Mouse (Mus musculus) heart, embryonic 11.5 days (tissue): ENCODE measurements around the gene Shisal2b. TPM values are rescaled to one million over a fixed set of nuclear protein-coding genes. Genes with fewer than 3 reads are reported as not detected.

Source experiments
- ATAC-seq: fragments of 200-750 bp; cut with Nextera tagmentation; replicated peaks from 2 replicates; pipeline ENCODE4 v1.8.0; 2017; ENCODE audit warnings: moderate library complexity; ENCODE audit not compliant: insufficient number of reproducible peaks, low FRiP score, low TSS enrichment
- H3K27ac ChIP-seq: fragments of 300-500 bp; sonication (generic); 2 replicates; pipeline ENCODE4 v1.5.1; 2014; ENCODE audit warnings: mild to moderate bottlenecking, low read depth, low read length
- H3K27me3 ChIP-seq: fragments of 300-500 bp; sonication (generic); 2 replicates; pipeline ENCODE4 v1.6.1; 2014; ENCODE audit warnings: mild to moderate bottlenecking, low read length, mixed read lengths; ENCODE audit not compliant: control insufficient read depth, insufficient read depth
- H3K36me3 ChIP-seq: fragments of 300-500 bp; sonication (generic); 2 replicates; pipeline ENCODE4 v1.6.1; 2014; ENCODE audit warnings: mild to moderate bottlenecking, low read length, moderate library complexity, mixed read lengths; ENCODE audit not compliant: control insufficient read depth, insufficient read depth
- H3K4me1 ChIP-seq: fragments of 300-500 bp; sonication (generic); 2 replicates; pipeline ENCODE4 v1.6.1; 2014; ENCODE audit warnings: low read length; ENCODE audit not compliant: control insufficient read depth, insufficient read depth
- H3K4me2 ChIP-seq: fragments of 300-500 bp; sonication (generic); 2 replicates; pipeline ENCODE4 v1.6.1; 2014; ENCODE audit warnings: mild to moderate bottlenecking, moderate library complexity
- H3K4me3 ChIP-seq: fragments of 300-500 bp; sonication (generic); 2 replicates; pipeline ENCODE4 v1.5.1; 2014; ENCODE audit warnings: low read depth, low read length
- H3K9ac ChIP-seq: fragments of 300-500 bp; sonication (generic); 2 replicates; pipeline ENCODE4 v1.6.1; 2014; ENCODE audit warnings: mild to moderate bottlenecking, low read depth, low read length, moderate library complexity
- H3K9me3 ChIP-seq: fragments of 300-500 bp; sonication (generic); replicated peaks from 2 replicates; pipeline ENCODE4 v1.6.1; 2016; ENCODE audit warnings: low read length; ENCODE audit not compliant: control insufficient read depth
- WGBS: fragments of 180-500 bp; shearing (Covaris S2); extraction: QIAGEN DNeasy Blood & Tissue Kit; methylation state at CpG from one replicate; pipeline ENCODE4 v1.1.7; 2014; ENCODE audit not compliant: insufficient replicate concordance; 5-methylcytosine and 5-hydroxymethylcytosine counted together
- polyA plus RNA-seq: library from polyadenylated mRNA; unstranded; fragments of >200 nt; fragmentation: Nextera tagmentation; extraction: Ambion mirVana; gene quantifications from 2 replicates; pipeline ENCODE4 v1.2.1, GENCODE M21; 2014

The Shisal2b gene
- polyA plus RNA-seq, 1 experiment from 2014 or later, result 0.23 TPM

DNA sequence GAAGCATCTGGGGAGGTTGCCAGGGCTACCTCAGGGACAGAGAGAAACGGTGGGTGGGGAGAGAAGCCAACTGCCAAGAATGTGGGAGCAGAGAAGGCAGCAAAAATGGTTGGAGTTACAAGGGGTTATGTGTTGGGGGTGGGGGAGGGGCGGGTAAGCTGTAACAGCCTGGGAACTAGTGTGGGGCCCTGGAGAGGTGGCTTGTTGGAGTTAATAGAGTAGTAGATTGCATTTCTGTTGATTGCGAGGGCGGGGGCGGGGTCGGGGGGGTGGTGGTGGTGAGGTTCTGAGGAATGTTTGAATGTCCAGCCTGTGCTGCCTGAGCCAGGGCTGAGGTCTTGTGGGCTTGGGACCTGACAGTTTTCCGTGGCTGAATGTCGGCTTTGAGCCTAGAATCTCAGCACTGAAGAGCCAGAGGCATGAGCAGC lies 41.3 kb downstream of the Shisal2b start:
- Histone ChIP-seq H3K36me3 (peaks cover 5% of the 10 kb centered on the region), H3K4me1 (peaks cover 12% of the 10 kb centered on the region), H3K9me3 (no peaks in the 10 kb centered on the region), H3K27me3 (no peaks in the 10 kb centered on the region), H3K4me2 (peak overlapping the region; percentile 36), H3K27ac (0 out of 2 replicates have a peak overlapping the region, but pooled peaks have one; percentile 31), H3K4me3 (no peak overlapping the region), H3K9ac (no peak overlapping the region)
- ATAC-seq, result peak; percentile 28; the same call in 1 of the 2 replicates
- WGBS, result 14% methylated on average over 8 of the region's 8 CpGs

DNA sequence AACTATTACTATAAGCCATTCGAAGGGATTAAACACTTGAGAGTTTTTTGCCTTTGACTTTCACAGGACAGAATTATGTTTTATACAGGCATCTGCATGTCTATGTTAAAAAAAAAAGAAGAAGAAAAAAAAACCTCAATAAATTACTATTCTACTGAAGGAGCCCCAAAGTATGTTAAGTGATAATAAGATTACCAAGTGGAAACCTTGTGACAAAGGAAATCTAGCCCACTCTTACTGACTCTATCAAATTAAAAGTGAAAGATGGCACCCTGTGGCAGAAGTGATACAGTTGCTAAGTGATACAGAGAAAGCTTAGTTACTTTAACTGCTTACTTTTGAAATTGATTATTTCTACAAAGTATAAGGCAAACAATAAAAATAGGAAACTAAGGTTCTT lies 41.8 kb downstream of the Shisal2b start:
- no peak overlapping the region for H3K4me3 ChIP-seq
- peaks cover under 1% of the 10 kb centered on the region; the same call in 1 of the 2 replicates for H3K36me3 ChIP-seq
- no peaks in the 10 kb centered on the region for H3K27me3 ChIP-seq
- H3K9me3 ChIP-seq, result no peaks in the 10 kb centered on the region
- 89% methylated on average over 1 of the region's 1 CpGs for WGBS
- no peak overlapping the region for H3K27ac ChIP-seq
- no peak for ATAC-seq
- H3K4me2 ChIP-seq, result peak overlapping the region; percentile 36
- H3K4me1 ChIP-seq, result peaks cover 12% of the 10 kb centered on the region
- no peak overlapping the region for H3K9ac ChIP-seq

DNA sequence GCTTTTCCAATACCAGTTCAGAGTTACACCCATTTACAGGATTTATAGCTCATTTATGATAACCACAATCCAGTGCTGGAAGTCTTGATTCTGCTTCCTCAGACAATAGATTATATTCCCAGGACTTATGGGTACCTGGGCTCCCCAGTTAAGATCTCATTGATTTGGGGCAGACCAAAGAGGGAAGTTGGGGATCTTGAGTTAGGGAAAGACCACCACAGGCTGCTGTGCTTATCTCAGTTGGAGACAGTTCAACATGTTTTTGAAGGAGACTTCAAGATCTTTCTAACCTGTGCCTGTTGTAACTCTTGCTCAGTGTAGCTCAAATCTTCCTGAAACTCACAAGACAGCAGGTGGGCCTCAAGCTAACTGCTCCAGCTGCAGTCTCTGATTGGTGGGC lies 42.5 kb downstream of the Shisal2b start:
- H3K9ac ChIP-seq, result no peak overlapping the region
- H3K27ac ChIP-seq, result no peak overlapping the region
- H3K36me3 ChIP-seq, result no peaks in the 10 kb centered on the region
- H3K4me2 ChIP-seq, result no peak overlapping the region
- ATAC-seq, result no peak
- H3K4me3 ChIP-seq, result no peak overlapping the region
- no peaks in the 10 kb centered on the region for H3K27me3 ChIP-seq
- H3K9me3 ChIP-seq, result no peaks in the 10 kb centered on the region
- H3K4me1 ChIP-seq, result peaks cover 12% of the 10 kb centered on the region

DNA sequence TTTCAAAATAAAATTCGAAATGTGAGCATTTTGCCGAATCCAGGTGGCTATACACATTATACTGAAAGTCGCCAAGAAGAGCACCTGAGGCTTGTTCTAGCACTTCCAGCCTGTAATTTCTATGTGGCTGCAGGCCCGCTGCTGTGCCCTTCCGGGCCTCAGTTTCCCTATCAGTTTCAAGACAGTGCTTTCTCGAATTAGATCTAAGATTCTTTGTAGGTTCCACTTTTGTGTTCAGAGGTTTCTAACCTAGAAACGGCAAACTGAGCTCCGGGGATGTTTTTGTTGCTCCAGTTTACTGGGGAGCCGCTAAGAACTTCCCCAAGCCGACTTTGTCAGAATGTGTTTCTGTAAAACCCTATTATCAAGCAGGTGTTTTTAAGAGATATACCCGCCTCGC lies 46.0 kb downstream of the Shisal2b start:
- no peak overlapping the region for H3K27ac ChIP-seq
- peak overlapping the region; percentile 88 for H3K4me3 ChIP-seq
- H3K9me3 ChIP-seq, result no peaks in the 10 kb centered on the region
- 48% methylated on average over 12 of the region's 12 CpGs for WGBS
- no peaks in the 10 kb centered on the region for H3K36me3 ChIP-seq
- H3K4me1 ChIP-seq, result peaks cover 15% of the 10 kb centered on the region
- H3K9ac ChIP-seq, result peak overlapping the region; percentile 94
- no peak for ATAC-seq
- H3K4me2 ChIP-seq, result peak overlapping the region; percentile 60
- H3K27me3 ChIP-seq, result no peaks in the 10 kb centered on the region

GRCm38 (mm10) chr13:104816635-104817571 lies 46.8 kb downstream of the Shisal2b start, which contains the start of gene Cwc27:
Cwc27 (minus strand) TSS chr13:104817142.
- peak; percentile 90 for ATAC-seq
- under 1% methylated on average over 50 of the region's 50 CpGs for WGBS
- Histone ChIP-seq H3K4me3 (peak within 1 kb of the TSS; percentile 88), H3K9ac (peak within 1 kb of the TSS; percentile 94), H3K4me2 (peak within 1 kb of the TSS; percentile 60), H3K36me3 (no peaks in the 10 kb centered on the region), H3K27ac (peak within 1 kb of the TSS; percentile 86), H3K4me1 (peaks cover 11% of the 10 kb centered on the region), H3K9me3 (no peaks in the 10 kb centered on the region), H3K27me3 (no peaks in the 10 kb centered on the region)

DNA sequence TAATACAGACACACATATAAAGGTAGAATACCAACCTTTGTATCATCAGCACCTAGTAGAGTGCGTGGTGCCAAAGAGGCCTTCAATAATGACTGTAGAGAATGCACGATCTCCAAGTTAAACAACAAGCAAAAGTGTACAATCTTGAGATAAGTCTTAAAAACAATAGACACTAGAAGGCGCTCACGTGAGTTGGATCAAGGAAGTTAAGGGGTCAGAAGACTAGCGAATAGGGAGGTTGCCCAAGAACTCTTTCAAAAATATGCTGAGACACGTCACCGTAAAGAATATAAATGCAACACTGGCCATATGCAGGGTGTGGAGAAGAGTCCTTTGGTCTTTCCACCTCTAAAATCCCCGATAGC lies 47.4 kb downstream of the Shisal2b start:
- Histone ChIP-seq H3K4me1 (peaks cover 11% of the 10 kb centered on the region), H3K27ac (peak overlapping the region; percentile 86; the same call in 1 of the 2 replicates), H3K27me3 (no peaks in the 10 kb centered on the region), H3K4me3 (peak overlapping the region; percentile 88), H3K4me2 (peak overlapping the region; percentile 60), H3K9me3 (no peaks in the 10 kb centered on the region), H3K9ac (peak overlapping the region; percentile 94), H3K36me3 (no peaks in the 10 kb centered on the region)
- 7% methylated on average over 8 of the region's 8 CpGs for WGBS
- no peak for ATAC-seq

GRCm38 (mm10) chr13:104805681-104806080 lies 58.0 kb downstream of the Shisal2b start:
- no peak for ATAC-seq
- WGBS, result 48% methylated on average over 3 of the region's 3 CpGs

GRCm38 (mm10) chr13:104799566-104800182 lies 64.0 kb downstream of the Shisal2b start:
- ATAC-seq, result no peak
- no peak overlapping the region for H3K4me3 ChIP-seq
- H3K9ac ChIP-seq, result no peak overlapping the region
- WGBS, result 80% methylated on average over 7 of the region's 7 CpGs
- no peaks in the 10 kb centered on the region for H3K9me3 ChIP-seq
- no peak overlapping the region for H3K27ac ChIP-seq
- H3K27me3 ChIP-seq, result no peaks in the 10 kb centered on the region
- H3K36me3 ChIP-seq, result no peaks in the 10 kb centered on the region
- no peaks in the 10 kb centered on the region for H3K4me1 ChIP-seq
- H3K4me2 ChIP-seq, result no peak overlapping the region

More at GRCm38 (mm10) chr13:104805681-104806080, 58.0 kb downstream of the Shisal2b start:
- H3K4me2 ChIP-seq, result no peak overlapping the region
- H3K9ac ChIP-seq, result no peak overlapping the region
- no peaks in the 10 kb centered on the region for H3K4me1 ChIP-seq
- no peaks in the 10 kb centered on the region for H3K36me3 ChIP-seq
- no peaks in the 10 kb centered on the region for H3K27me3 ChIP-seq
- no peak overlapping the region for H3K4me3 ChIP-seq
- H3K27ac ChIP-seq, result no peak overlapping the region
- H3K9me3 ChIP-seq, result no peaks in the 10 kb centered on the region
